Mouse (Mus musculus): ENCODE measurements around the gene Tbc1d10a.

Tbc1d10a gene

GRCm38 (mm10) chr11:4186486-4187317, at the start of gene Tbc1d10a:
Tbc1d10a (plus strand) TSS chr11:4186789.
- in situ Hi-C loops (cut with MboI, MseI) = no loop called here

GRCm38 (mm10) chr11:4138964-4139363, 47.6 kb upstream of the Tbc1d10a start:
- in situ Hi-C loops (cut with MboI, MseI) = no loop called here

GRCm38 (mm10) chr11:4141505-4141904, 45.1 kb upstream of the Tbc1d10a start:
- in situ Hi-C loops (cut with MboI, MseI) = no loop called here

- in situ Hi-C loops (cut with MboI, MseI) = no loop called here
Measured at GRCm38 (mm10) chr11:4142352-4142751, 44.2 kb upstream of the Tbc1d10a start.

GRCm38 (mm10) chr11:4143281-4144062, 43.1 kb upstream of the Tbc1d10a start:
- in situ Hi-C loops (cut with MboI, MseI) = no loop called here

GRCm38 (mm10) chr11:4146381-4146780, 40.2 kb upstream of the Tbc1d10a start:
- in situ Hi-C loops (cut with MboI, MseI) = no loop called here

GRCm38 (mm10) chr11:4147098-4147497, 39.5 kb upstream of the Tbc1d10a start:
- in situ Hi-C loops (cut with MboI, MseI) = no loop called here

GRCm38 (mm10) chr11:4148120-4148519, 38.5 kb upstream of the Tbc1d10a start:
- in situ Hi-C loops (cut with MboI, MseI) = no loop called here

- in situ Hi-C loops (cut with MboI, MseI) = no loop called here
Measured at GRCm38 (mm10) chr11:4148536-4149156, 37.9 kb upstream of the Tbc1d10a start.

GRCm38 (mm10) chr11:4149886-4150285, 36.7 kb upstream of the Tbc1d10a start:
- in situ Hi-C loops (cut with MboI, MseI) = no loop called here

- in situ Hi-C loops (cut with MboI, MseI) = no loop called here
Measured at GRCm38 (mm10) chr11:4153694-4154093, 32.9 kb upstream of the Tbc1d10a start.

- in situ Hi-C loops (cut with MboI, MseI) = no loop called here
Measured at GRCm38 (mm10) chr11:4155641-4156040, 30.9 kb upstream of the Tbc1d10a start.

GRCm38 (mm10) chr11:4158676-4159075, 27.9 kb upstream of the Tbc1d10a start:
- in situ Hi-C loops (cut with MboI, MseI) = no loop called here

- in situ Hi-C loops (cut with MboI, MseI) = no loop called here
Measured at GRCm38 (mm10) chr11:4159808-4160708, 26.5 kb upstream of the Tbc1d10a start, which contains the start of the genes Ccdc157 and Sf3a1. Ccdc157 (minus strand) TSS chr11:4160293. Sf3a1 (plus strand) TSS chr11:4160350.

GRCm38 (mm10) chr11:4160758-4161480, 25.7 kb upstream of the Tbc1d10a start:
- in situ Hi-C loops (cut with MboI, MseI) = no loop called here

GRCm38 (mm10) chr11:4164701-4165100, 21.9 kb upstream of the Tbc1d10a start:
- in situ Hi-C loops (cut with MboI, MseI) = no loop called here

- in situ Hi-C loops (cut with MboI, MseI) = no loop called here
Measured at GRCm38 (mm10) chr11:4166467-4167090, 20.0 kb upstream of the Tbc1d10a start.

GRCm38 (mm10) chr11:4174586-4174985, 12.0 kb upstream of the Tbc1d10a start:
- in situ Hi-C loops (cut with MboI, MseI) = no loop called here

- in situ Hi-C loops (cut with MboI, MseI) = no loop called here
Measured at GRCm38 (mm10) chr11:4177716-4178115, 8.9 kb upstream of the Tbc1d10a start.

GRCm38 (mm10) chr11:4182061-4182460, 4.5 kb upstream of the Tbc1d10a start:
- in situ Hi-C loops (cut with MboI, MseI) = no loop called here

Measured in T-helper 1 cell (primary cell).